Mouse (Mus musculus) B cell, adult 2 months (primary cell): ENCODE results near the gene Acadl.

Source experiments
- DNase-seq, 2 experiments: peaks; one replicate each; pipeline ENCODE4 v3.0.0; 2022

The Acadl gene

GRCm38 (mm10) chr1:66862712-66863511 lies at the start of gene Acadl:
Acadl (minus strand) TSS chr1:66863277.
- DNase-seq = peak; percentile 81 to 82

GRCm38 (mm10) chr1:66912305-66912704 lies 49.2 kb upstream of the Acadl start:
- DNase-seq = no peak

GRCm38 (mm10) chr1:66902566-66902965 lies 39.5 kb upstream of the Acadl start:
- DNase-seq = no peak

GRCm38 (mm10) chr1:66900946-66901345 lies 37.9 kb upstream of the Acadl start:
- DNase-seq = no peak

GRCm38 (mm10) chr1:66898261-66898660 lies 35.2 kb upstream of the Acadl start:
- no peak for DNase-seq

- no peak for DNase-seq
Measured at GRCm38 (mm10) chr1:66896556-66896955, 33.5 kb upstream of the Acadl start.

- no peak for DNase-seq
Measured at GRCm38 (mm10) chr1:66896125-66896524, 33.0 kb upstream of the Acadl start.

GRCm38 (mm10) chr1:66895837-66896118 lies 32.7 kb upstream of the Acadl start:
- DNase-seq = peak; percentile 8

- DNase-seq = no peak
Measured at GRCm38 (mm10) chr1:66895093-66895836, 32.2 kb upstream of the Acadl start.

- DNase-seq = no peak
Measured at GRCm38 (mm10) chr1:66887175-66887574, 24.1 kb upstream of the Acadl start.

GRCm38 (mm10) chr1:66880217-66880616 lies 17.1 kb upstream of the Acadl start:
- no peak for DNase-seq

- no peak for DNase-seq
Measured at GRCm38 (mm10) chr1:66874740-66875139, 11.7 kb upstream of the Acadl start.

GRCm38 (mm10) chr1:66871591-66871990 lies 8.5 kb upstream of the Acadl start:
- DNase-seq = no peak

- no peak for DNase-seq
Measured at GRCm38 (mm10) chr1:66865633-66866032, 2.6 kb upstream of the Acadl start.

- DNase-seq = peak; percentile 21 to 26
Measured at GRCm38 (mm10) chr1:66863741-66864495, 841 bp upstream of the Acadl start.

GRCm38 (mm10) chr1:66861764-66862672 lies 1.1 kb downstream of the Acadl start:
- peak in 1 of 2 experiments; percentile 3 for DNase-seq

GRCm38 (mm10) chr1:66847506-66847905 lies 15.6 kb downstream of the Acadl start:
- DNase-seq = peak; percentile 62 to 64

GRCm38 (mm10) chr1:66845690-66846318 lies 17.3 kb downstream of the Acadl start:
- DNase-seq = no peak

GRCm38 (mm10) chr1:66841938-66842337 lies 21.1 kb downstream of the Acadl start:
- no peak for DNase-seq

- no peak for DNase-seq
Measured at GRCm38 (mm10) chr1:66841510-66841909, 21.6 kb downstream of the Acadl start.

GRCm38 (mm10) chr1:66839755-66840438 lies 23.2 kb downstream of the Acadl start:
- no peak for DNase-seq
